Mouse (Mus musculus) liver, embryonic 13.5 days (tissue): Measurements from ENCODE around the gene Izumo1. TPM values are rescaled to one million over a fixed set of nuclear protein-coding genes. Genes with fewer than 3 reads are reported as not detected.
"Not testable (repeated sequence)": the region's sequence is repeated elsewhere in the genome, so short reads cannot be mapped to it uniquely, and the experiment has no call there.

Source experiments
- ATAC-seq: fragments of 200-750 bp; cut with Nextera tagmentation; 2 replicates; pipeline ENCODE4 v1.8.0; 2017; ENCODE audit warnings: low read depth, mild to moderate bottlenecking, moderate number of reproducible peaks, moderate library complexity
- DNase-seq: peaks from one replicate; pipeline ENCODE4 v3.0.0; 2022
- H3K27ac ChIP-seq: fragments of 300-500 bp; sonication (generic); 2 replicates; pipeline ENCODE4 v1.5.1; 2015; ENCODE audit warnings: moderate library complexity, mild to moderate bottlenecking, inconsistent platforms
- H3K27me3 ChIP-seq: fragments of 300-500 bp; sonication (generic); 2 replicates; pipeline ENCODE4 v1.6.1; 2015; ENCODE audit warnings: mild to moderate bottlenecking, inconsistent platforms
- H3K36me3 ChIP-seq: fragments of 300-500 bp; sonication (generic); 2 replicates; pipeline ENCODE4 v1.6.1; 2015; ENCODE audit warnings: mild to moderate bottlenecking, inconsistent platforms
- H3K4me1 ChIP-seq: fragments of 300-500 bp; sonication (generic); replicated peaks from 2 replicates; pipeline ENCODE4 v1.6.1; 2015; ENCODE audit warnings: inconsistent platforms
- H3K4me2 ChIP-seq: fragments of 300-500 bp; sonication (generic); 2 replicates; pipeline ENCODE4 v1.6.1; 2015; ENCODE audit warnings: inconsistent platforms, mild to moderate bottlenecking, moderate library complexity
- H3K4me3 ChIP-seq: fragments of 300-500 bp; sonication (generic); replicated peaks from 2 replicates; pipeline ENCODE4 v1.5.1; 2015; ENCODE audit warnings: mild to moderate bottlenecking, inconsistent platforms
- H3K9ac ChIP-seq: fragments of 300-500 bp; sonication (generic); 2 replicates; pipeline ENCODE4 v1.6.1; 2015; ENCODE audit warnings: mild to moderate bottlenecking, inconsistent platforms
- H3K9me3 ChIP-seq: fragments of 300-500 bp; sonication (generic); replicated peaks from 2 replicates; pipeline ENCODE4 v1.6.1; 2016; ENCODE audit warnings: inconsistent platforms
- WGBS: fragments of 180-500 bp; shearing (Covaris S2); methylation state at CpG from one replicate; pipeline ENCODE4 v1.1.7; 2015; ENCODE audit not compliant: insufficient replicate concordance; 5-methylcytosine and 5-hydroxymethylcytosine counted together
- polyA plus RNA-seq: library from polyadenylated mRNA; unstranded; fragments of >200 nt; fragmentation: Nextera tagmentation; extraction: Ambion mirVana; gene quantifications from 2 replicates; pipeline ENCODE4 v1.2.1, GENCODE M21; 2015

The Izumo1 gene
- polyA plus RNA-seq, 1 experiment from 2014 or later = not detected

DNA sequence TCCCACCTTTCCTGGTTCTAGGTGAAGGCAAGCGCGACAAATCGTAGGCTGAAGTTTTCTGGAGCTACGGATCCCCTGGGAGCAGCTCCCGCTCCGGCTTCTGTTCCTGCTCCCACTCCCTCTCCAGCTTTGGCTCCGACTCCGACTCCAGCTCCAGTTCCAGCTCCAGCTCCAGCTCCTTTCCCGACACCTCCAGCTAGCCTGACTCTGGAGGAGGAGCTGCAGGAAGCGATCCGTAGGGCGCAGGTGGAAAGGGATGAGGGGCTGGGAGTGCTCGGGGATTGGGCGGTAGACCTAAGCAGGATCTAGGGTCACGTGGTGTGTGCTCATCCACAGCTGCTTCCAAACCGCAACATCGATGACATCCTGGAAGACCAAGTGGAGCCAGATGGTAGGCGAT lies 22.6 kb downstream of the Izumo1 start:
- Histone ChIP-seq H3K4me3 (peak overlapping the region; percentile 47; the same call in 1 of the 2 replicates), H3K36me3 (no peaks in the 10 kb centered on the region), H3K4me1 (peaks cover 23% of the 10 kb centered on the region), H3K27me3 (peaks cover 22% of the 10 kb centered on the region; the same call in 1 of the 2 replicates), H3K9ac (no peak overlapping the region), H3K27ac (no peak overlapping the region), H3K4me2 (peak overlapping the region; percentile 69), H3K9me3 (no peaks in the 10 kb centered on the region)
- ATAC-seq (no peak), DNase-seq (no peak)
- 10% methylated on average over 18 of the region's 18 CpGs for WGBS

DNA sequence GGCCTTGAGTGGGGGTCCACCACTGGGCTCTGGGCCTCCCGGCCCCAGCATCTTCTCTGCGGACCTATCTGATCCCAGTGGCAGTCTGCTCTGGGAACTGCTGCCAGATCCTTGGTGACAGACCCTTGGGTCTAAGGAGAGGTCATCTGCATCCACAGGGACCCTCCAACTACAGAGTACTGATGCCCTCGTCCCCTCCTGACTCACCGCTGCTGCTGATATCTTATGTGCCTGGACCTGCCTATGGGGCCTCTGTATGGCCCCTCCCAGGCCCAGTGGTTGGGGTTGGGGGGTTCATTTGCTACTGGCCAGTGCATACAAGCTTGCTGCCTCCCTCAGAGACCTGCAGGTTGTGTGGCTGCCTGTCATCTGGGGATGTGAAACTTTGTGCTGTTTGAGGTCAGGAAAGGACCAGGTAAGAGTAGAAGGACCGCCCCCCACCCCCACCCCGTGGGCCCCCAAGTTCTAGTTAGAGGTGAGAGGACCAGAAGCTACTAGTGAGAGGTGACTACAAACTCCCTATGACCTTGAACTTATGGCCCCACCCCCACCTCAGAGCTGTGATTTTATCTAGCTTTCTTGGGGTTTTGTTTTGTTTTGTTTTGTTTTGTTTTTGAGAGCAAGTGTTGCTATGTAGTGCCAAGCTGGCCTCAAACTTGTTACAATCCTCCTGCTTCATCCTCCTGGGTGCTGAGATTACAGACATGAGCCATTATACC lies 23.4 kb downstream of the Izumo1 start:
- Histone ChIP-seq H3K9me3 (no peaks in the 10 kb centered on the region), H3K27me3 (peaks cover 22% of the 10 kb centered on the region; the same call in 1 of the 2 replicates), H3K27ac (no peak overlapping the region), H3K4me2 (no peak overlapping the region), H3K4me1 (peaks cover 23% of the 10 kb centered on the region), H3K4me3 (no peak overlapping the region), H3K36me3 (no peaks in the 10 kb centered on the region), H3K9ac (no peak overlapping the region)
- ATAC-seq = no peak
- DNase-seq = no peak
- WGBS = 60% methylated on average over 6 of the region's 6 CpGs

DNA sequence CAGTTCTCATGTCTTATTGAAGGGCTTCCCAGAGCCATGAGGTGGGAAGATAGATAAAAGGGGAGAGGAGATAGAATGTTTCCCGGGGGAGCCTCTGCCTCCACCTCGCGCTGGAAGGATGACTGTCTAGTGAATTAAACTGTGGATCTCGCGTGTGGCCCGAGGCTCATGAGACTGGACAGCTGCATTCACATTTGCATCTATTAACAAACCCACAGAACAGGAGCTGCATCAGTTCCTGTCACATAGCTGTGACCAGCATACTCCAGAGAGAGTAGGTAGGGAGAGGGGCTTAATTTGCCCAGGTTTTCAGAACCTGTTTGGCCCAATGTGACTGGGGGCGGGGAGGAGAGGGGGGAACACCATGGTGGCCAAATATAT lies 24.0 kb downstream of the Izumo1 start:
- Histone ChIP-seq H3K27ac (no peak overlapping the region), H3K4me3 (no peak overlapping the region), H3K27me3 (peaks cover 18% of the 10 kb centered on the region; the same call in 1 of the 2 replicates), H3K9ac (no peak overlapping the region), H3K4me2 (no peak overlapping the region), H3K4me1 (peaks cover 23% of the 10 kb centered on the region), H3K9me3 (no peaks in the 10 kb centered on the region), H3K36me3 (no peaks in the 10 kb centered on the region)
- 71% methylated on average over 7 of the region's 7 CpGs for WGBS
- DNase-seq = no peak
- ATAC-seq = no peak

DNA sequence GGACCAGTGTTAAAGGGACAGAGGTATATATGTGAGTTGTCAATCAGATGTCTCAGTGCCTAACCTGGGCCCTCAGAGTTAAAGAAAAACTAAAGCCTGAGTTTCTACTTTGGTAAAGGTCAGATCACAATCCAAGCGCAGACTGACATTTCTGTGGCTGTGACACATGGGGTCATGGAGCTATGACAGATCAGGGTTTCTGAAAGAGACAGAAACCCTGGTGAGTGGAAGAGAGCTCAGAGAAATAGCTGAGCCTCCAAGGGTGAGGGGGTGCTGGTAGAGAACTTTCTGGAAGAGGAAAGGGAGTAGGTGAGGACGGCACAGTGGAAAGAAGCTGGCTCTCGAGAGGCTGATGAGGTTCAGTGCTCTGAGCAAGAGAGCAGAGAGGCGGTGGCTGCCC lies 25.1 kb downstream of the Izumo1 start:
- DNase-seq (no peak), ATAC-seq (no peak)
- H3K27ac ChIP-seq = no peak overlapping the region
- peaks cover 23% of the 10 kb centered on the region for H3K4me1 ChIP-seq
- H3K4me2 ChIP-seq = no peak overlapping the region
- H3K4me3 ChIP-seq = no peak overlapping the region
- no peaks in the 10 kb centered on the region for H3K36me3 ChIP-seq
- H3K9ac ChIP-seq = no peak overlapping the region
- 59% methylated on average over 4 of the region's 4 CpGs for WGBS
- no peaks in the 10 kb centered on the region for H3K9me3 ChIP-seq
- H3K27me3 ChIP-seq = peaks cover 17% of the 10 kb centered on the region; the same call in 1 of the 2 replicates

DNA sequence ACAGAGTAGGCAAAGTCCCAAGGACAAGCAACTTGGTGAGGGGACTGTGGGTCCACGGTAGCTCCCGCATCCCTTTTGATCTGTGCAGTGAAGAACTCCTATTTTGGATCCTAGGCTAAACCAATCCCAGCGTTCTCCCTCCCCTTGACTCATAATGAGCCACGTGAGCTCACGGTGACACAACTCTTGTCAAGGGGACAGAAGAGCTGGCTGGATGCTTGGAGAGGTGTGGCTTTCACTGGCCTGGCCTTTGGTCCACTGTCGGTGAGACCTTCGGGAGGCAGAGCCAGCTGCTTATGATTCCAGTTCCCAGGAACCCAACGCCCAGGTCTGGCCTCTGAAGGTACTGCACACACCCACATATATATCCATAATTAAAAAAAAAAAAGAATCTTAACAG lies 27.7 kb downstream of the Izumo1 start:
- Histone ChIP-seq H3K4me1 (0 out of 2 replicates have a peak, but pooled peaks cover 3% of the 10 kb centered on the region), H3K36me3 (no peaks in the 10 kb centered on the region), H3K27ac (no peak overlapping the region), H3K9ac (no peak overlapping the region), H3K9me3 (no peaks in the 10 kb centered on the region), H3K27me3 (peaks cover 15% of the 10 kb centered on the region; the same call in 1 of the 2 replicates), H3K4me2 (no peak overlapping the region), H3K4me3 (no peak overlapping the region)
- DNase-seq (no peak), ATAC-seq (no peak)
- WGBS = 63% methylated on average over 8 of the region's 8 CpGs

DNA sequence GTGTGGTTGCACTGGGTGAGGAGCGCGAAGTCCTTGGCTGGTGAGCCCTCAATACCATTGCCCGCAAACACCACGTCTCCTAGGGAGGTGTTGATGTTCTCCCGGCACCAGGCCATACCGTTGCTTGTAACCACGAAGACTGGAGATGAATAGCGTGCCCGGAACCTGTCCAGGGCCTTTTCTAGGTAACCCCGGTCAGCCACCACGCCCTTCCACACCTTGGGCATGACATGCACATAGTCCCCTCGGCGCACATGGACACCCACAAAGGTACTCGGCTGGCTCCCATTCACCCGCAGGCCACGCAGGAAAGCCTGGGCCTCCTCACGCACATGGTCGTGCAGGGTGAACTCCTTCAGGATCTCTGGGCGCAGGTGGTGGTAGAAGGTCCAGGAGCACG lies 28.9 kb downstream of the Izumo1 start:
- H3K36me3 ChIP-seq = not testable (repeated sequence)
- 86% methylated on average over 20 of the region's 20 CpGs for WGBS

DNA sequence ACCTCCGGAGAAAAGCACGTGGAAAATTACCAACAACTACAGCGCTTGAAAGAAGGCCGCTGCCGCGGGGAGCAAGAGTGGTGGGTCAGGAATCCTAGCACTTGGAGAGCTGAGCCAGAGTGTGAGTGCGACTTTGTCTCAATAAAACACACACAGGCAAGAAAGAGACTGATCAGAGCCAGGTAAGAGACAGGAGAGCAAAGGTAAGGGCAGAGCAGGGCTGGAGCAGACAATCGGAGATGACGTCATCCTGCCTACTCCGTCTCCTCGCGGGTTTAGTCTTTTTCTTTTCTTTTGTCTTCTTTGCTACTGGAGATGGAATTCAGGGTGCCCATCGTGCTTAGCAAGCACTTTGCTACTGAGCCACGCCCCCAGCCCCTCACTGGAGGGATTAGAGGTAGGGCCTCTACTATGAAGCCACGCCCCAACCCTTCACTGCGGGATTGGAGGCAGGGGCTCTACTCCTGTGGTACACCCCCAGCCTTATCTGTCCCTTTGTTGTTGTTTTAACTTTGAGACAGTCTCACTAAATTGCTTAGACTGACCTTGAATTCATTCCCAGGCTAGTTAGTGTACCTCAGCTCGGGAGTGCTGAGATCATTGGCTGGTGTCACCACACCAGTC lies 32.9 kb downstream of the Izumo1 start:
- H3K9ac ChIP-seq = no peak overlapping the region
- no peak overlapping the region for H3K4me3 ChIP-seq
- no peak for DNase-seq
- H3K36me3 ChIP-seq = no peaks in the 10 kb centered on the region
- ATAC-seq = 0 out of 2 replicates have a peak, but pooled peaks have one; percentile 36
- no peak overlapping the region for H3K27ac ChIP-seq
- 35% methylated on average over 17 of the region's 17 CpGs for WGBS
- no peaks in the 10 kb centered on the region for H3K27me3 ChIP-seq
- H3K9me3 ChIP-seq = no peaks in the 10 kb centered on the region
- no peaks in the 10 kb centered on the region for H3K4me1 ChIP-seq
- peak overlapping the region; percentile 37 for H3K4me2 ChIP-seq

More for the DNA sequence above, 28.9 kb downstream of the Izumo1 start:
- not testable (repeated sequence) for H3K9me3 ChIP-seq, ATAC-seq, H3K4me3 ChIP-seq, H3K27me3 ChIP-seq, H3K4me1 ChIP-seq, DNase-seq, H3K27ac ChIP-seq, H3K4me2 ChIP-seq, H3K9ac ChIP-seq

DNA sequence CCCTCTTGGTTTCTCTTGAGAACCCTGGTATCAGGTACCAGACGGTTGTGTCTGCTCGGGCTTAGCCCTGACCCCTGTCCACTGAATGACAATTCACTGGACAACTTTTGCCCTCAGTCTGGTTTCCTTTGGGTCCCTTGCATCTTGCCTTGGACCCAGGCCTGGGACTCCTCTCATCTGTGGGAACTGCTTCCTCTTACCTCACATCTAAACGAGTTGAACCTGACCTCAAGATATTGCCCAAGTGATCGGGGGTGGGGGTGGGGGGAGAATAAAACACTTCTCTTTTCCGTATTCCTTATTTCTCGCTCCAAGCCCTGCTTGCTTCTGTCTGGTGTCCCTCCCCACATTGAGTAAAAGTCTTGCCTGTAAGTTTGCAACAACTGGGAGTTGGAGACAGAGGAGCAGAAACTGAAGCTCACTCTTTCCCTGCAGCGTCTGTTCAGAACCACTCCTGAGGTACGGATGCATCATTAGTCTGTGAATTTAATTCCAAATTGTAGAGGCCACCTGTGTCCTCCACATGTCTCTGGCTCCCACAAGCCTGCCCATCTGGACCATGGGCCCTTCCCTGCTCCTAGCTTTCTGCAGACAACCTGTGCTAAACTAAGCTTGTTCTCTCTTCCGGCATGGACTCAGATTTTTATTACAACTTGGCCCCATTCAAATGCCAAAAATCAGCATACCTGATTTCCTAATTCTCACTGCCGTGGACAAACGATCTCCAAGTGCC lies 39.3 kb downstream of the Izumo1 start:
- no peak for DNase-seq
- Histone ChIP-seq H3K9ac (no peak overlapping the region), H3K36me3 (no peaks in the 10 kb centered on the region), H3K9me3 (no peaks in the 10 kb centered on the region), H3K4me3 (no peak overlapping the region), H3K4me1 (peaks cover 11% of the 10 kb centered on the region), H3K4me2 (no peak overlapping the region), H3K27me3 (0 out of 2 replicates have a peak, but pooled peaks cover 4% of the 10 kb centered on the region), H3K27ac (no peak overlapping the region)
- 50% methylated on average over 11 of the region's 11 CpGs for WGBS
- ATAC-seq = no peak

DNA sequence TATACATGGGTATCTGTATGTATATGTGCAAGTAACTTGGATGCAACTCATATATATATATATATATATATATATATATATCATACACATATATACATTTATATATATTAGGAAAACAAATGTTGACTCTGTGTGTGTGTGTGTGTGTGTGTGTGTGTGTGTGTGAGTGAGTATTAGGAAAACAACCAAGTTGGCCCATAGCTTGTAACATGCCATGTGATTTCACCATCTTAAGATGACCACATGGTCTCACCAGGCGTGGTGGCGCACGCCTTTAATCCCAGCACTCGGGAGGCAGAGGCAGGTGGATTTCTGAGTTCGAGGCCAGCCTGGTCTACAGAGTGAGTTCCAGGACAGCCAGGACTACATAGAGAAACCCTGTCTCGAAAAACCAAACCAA lies 40.1 kb downstream of the Izumo1 start:
- not testable (repeated sequence) for H3K27ac ChIP-seq, H3K4me2 ChIP-seq, H3K9me3 ChIP-seq, H3K27me3 ChIP-seq, H3K4me3 ChIP-seq, H3K9ac ChIP-seq, H3K36me3 ChIP-seq, ATAC-seq, DNase-seq
- 61% methylated on average over 6 of the region's 6 CpGs for WGBS
- peaks cover 11% of the 10 kb centered on the region for H3K4me1 ChIP-seq

DNA sequence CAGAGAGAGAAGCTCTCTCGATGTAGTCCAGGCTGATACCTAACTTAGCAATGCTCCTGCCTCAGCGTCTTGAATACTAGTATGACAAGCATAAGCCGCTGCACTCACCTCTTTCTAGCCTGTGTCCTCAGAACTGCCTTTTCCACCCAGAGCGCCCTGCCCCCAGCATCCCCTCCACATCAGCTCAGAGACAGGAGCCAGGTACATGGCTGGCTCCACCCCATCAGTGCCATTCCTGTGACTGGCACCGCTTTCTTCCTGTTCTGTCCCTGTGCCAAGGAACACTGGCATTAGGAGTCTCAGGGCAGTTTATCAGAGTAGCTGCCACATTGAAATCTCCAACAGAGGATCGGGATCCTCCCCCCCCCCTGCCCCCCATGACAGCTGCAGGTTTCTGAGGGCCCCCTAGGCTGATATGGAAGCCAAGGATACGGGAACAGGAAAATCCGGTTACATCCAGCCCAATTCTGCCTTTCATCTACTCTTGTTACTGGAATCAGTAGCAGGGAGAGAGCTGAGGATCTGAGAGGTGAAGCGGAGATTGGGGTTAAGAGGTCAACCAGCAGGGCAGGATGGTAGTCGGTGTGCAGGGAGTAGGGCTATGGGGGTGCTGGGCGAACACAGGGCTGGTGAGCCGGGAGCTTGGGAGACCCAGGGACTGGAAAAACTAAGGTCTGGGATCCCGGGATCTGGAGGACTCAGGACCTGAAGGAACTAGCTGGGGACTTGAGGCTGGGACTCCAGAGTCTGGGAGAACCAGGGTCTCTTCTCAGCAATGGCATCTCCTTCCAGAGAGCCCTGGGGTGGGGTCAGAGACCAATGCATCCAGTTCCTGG lies 43.9 kb downstream of the Izumo1 start:
- no peaks in the 10 kb centered on the region for H3K36me3 ChIP-seq
- WGBS = 45% methylated on average over 13 of the region's 13 CpGs
- H3K4me3 ChIP-seq = no peak overlapping the region
- H3K9me3 ChIP-seq = 0 out of 2 replicates have a peak, but pooled peaks cover 2% of the 10 kb centered on the region
- DNase-seq = no peak
- H3K27ac ChIP-seq = no peak overlapping the region
- no peak overlapping the region for H3K9ac ChIP-seq
- peaks cover 11% of the 10 kb centered on the region for H3K4me1 ChIP-seq
- no peak overlapping the region for H3K4me2 ChIP-seq
- H3K27me3 ChIP-seq = 0 out of 2 replicates have a peak, but pooled peaks cover 4% of the 10 kb centered on the region
- ATAC-seq = no peak
